7 mouse cellular contexts compared by ENCODE assay signal in the genomic region with DNA sequence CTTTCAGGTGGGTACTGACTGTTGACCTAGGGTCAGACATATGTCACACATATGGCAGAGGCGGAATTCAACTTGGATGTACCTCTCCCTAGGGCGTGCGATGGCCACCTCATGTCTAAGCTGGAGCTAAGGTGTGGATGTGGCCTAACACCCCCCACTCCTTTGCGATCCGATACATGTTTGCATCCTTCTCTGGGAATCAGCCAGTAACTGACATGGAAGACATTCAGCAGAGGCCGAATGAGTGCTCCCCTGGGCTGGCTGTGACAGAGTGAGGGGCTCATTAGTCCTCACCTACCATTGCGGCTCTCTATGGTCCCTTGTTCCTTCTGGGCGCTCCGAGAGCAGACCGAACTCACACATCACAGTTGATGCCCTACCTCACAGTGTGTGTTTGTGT. TPM values are rescaled to one million over a fixed set of nuclear protein-coding genes. Genes with fewer than 3 reads are reported as not detected.
DNase-seq lines count a peak whose midpoint lies in the region; ATAC-seq and TF ChIP-seq lines count a peak whose summit lies in the region.

No protein-coding gene starts in this region.

- H3K27me3 ChIP-seq in lung, postnatal 0 days (replicated peaks; ENCODE audit: insufficient read depth, low read length), result no peaks in the 10 kb centered on the region
- peaks cover 4% of the 10 kb centered on the region; the same call in 1 of the 2 replicates for H3K27me3 ChIP-seq in forebrain, embryonic 12.5 days
- H3K27me3 ChIP-seq in intestine, postnatal 0 days (replicated peaks; ENCODE audit: control insufficient read depth, insufficient read depth, low read length), result no peaks in the 10 kb centered on the region
- no peaks in the 10 kb centered on the region for H3K27me3 ChIP-seq in neural tube, embryonic 15.5 days (replicated peaks)

- no peaks in the 10 kb centered on the region for H3K9me3 ChIP-seq in lung, postnatal 0 days (ENCODE audit: low read length)
- H3K9me3 ChIP-seq in forebrain, embryonic 12.5 days, result no peaks in the 10 kb centered on the region
- H3K9me3 ChIP-seq in intestine, postnatal 0 days (ENCODE audit: control insufficient read depth), result no peaks in the 10 kb centered on the region
- H3K9me3 ChIP-seq in neural tube, embryonic 15.5 days (replicated peaks), result no peaks in the 10 kb centered on the region

- H3K9ac ChIP-seq in lung, postnatal 0 days (replicated peaks; ENCODE audit: low read depth), result peak overlapping the region; percentile 51; the same call in 1 of the 2 replicates
- H3K9ac ChIP-seq in forebrain, embryonic 12.5 days, result peak overlapping the region; percentile 76
- H3K9ac ChIP-seq in intestine, postnatal 0 days (ENCODE audit: low read depth, low read length), result peak overlapping the region; percentile 66; the same call in 1 of the 2 replicates
- H3K9ac ChIP-seq in neural tube, embryonic 15.5 days (replicated peaks), result peak overlapping the region; percentile 66

- TF ChIP-seq CTCF in lung, postnatal 0 days (IDR thresholded peaks at IDR 0.05), result no peak
- TF ChIP-seq CTCF in intestine, postnatal 0 days (IDR thresholded peaks at IDR 0.05; ENCODE audit: low read depth), result no peak

- no peak for TF ChIP-seq EP300 in lung, postnatal 0 days (IDR thresholded peaks at IDR 0.05)

- no peak for DNase-seq in lung, postnatal 0 days (ENCODE audit: low spot score)
- DNase-seq in lung, postnatal 36 days, result no peak
- no peak for DNase-seq in cerebellum, adult 9-10 months
- DNase-seq in spleen, adult 18-20 months, result no peak

- 83% methylated on average over 10 of the region's 10 CpGs for WGBS in lung, postnatal 0 days
- 82% methylated on average over 10 of the region's 10 CpGs for WGBS in forebrain, embryonic 12.5 days
- 83% methylated on average over 10 of the region's 10 CpGs for WGBS in intestine, postnatal 0 days
- 85% methylated on average over 10 of the region's 10 CpGs for WGBS in neural tube, embryonic 15.5 days

- H3K4me2 ChIP-seq in lung, postnatal 0 days (replicated peaks; ENCODE audit: low read depth, low read length), result peak overlapping the region; percentile 77; the same call in 1 of the 2 replicates
- peak overlapping the region; percentile 82 for H3K4me2 ChIP-seq in forebrain, embryonic 12.5 days
- H3K4me2 ChIP-seq in intestine, postnatal 0 days (replicated peaks; ENCODE audit: low read depth), result peak overlapping the region; percentile 87
- peak overlapping the region; percentile 80 for H3K4me2 ChIP-seq in neural tube, embryonic 15.5 days

- ATAC-seq in lung, postnatal 0 days, result no peak
- no peak; the same call in none of the 2 replicates for ATAC-seq in forebrain, embryonic 12.5 days (ENCODE audit: low FRiP score)
- no peak for ATAC-seq in intestine, postnatal 0 days
- ATAC-seq in neural tube, embryonic 15.5 days (ENCODE audit: low FRiP score), result no peak

- peak overlapping the region; percentile 87 for H3K27ac ChIP-seq in lung, postnatal 0 days (ENCODE audit: low read length)
- peak overlapping the region; percentile 76; the same call in 1 of the 2 replicates for H3K27ac ChIP-seq in forebrain, embryonic 12.5 days
- no peak overlapping the region for H3K27ac ChIP-seq in intestine, postnatal 0 days (ENCODE audit: low read depth, low read length)
- H3K27ac ChIP-seq in neural tube, embryonic 15.5 days (replicated peaks), result peak overlapping the region; percentile 88

- H3K36me3 ChIP-seq in lung, postnatal 0 days (ENCODE audit: insufficient read depth, low read length), result no peaks in the 10 kb centered on the region
- H3K36me3 ChIP-seq in forebrain, embryonic 12.5 days (replicated peaks), result 0 out of 2 replicates have a peak, but pooled peaks cover under 1% of the 10 kb centered on the region
- no peaks in the 10 kb centered on the region for H3K36me3 ChIP-seq in intestine, postnatal 0 days (ENCODE audit: control insufficient read depth, insufficient read depth)
- H3K36me3 ChIP-seq in neural tube, embryonic 15.5 days, result peaks cover 9% of the 10 kb centered on the region; the same call in 1 of the 2 replicates

- H3K4me3 ChIP-seq in lung, postnatal 0 days (ENCODE audit: low read depth, low read length), result peak overlapping the region; percentile 53; the same call in 1 of the 2 replicates
- peak overlapping the region; percentile 73 for H3K4me3 ChIP-seq in forebrain, embryonic 12.5 days (replicated peaks)
- H3K4me3 ChIP-seq in intestine, postnatal 0 days (ENCODE audit: low read depth, low read length), result no peak overlapping the region
- peak overlapping the region; percentile 71 for H3K4me3 ChIP-seq in neural tube, embryonic 15.5 days (replicated peaks)

- H3K4me1 ChIP-seq in lung, postnatal 0 days (ENCODE audit: insufficient read depth, low read depth, low read length), result peaks cover 9% of the 10 kb centered on the region
- peaks cover 24% of the 10 kb centered on the region for H3K4me1 ChIP-seq in forebrain, embryonic 12.5 days
- H3K4me1 ChIP-seq in intestine, postnatal 0 days (replicated peaks; ENCODE audit: control insufficient read depth, insufficient read depth, low read length), result 0 out of 2 replicates have a peak, but pooled peaks cover 2% of the 10 kb centered on the region
- H3K4me1 ChIP-seq in neural tube, embryonic 15.5 days, result peaks cover 30% of the 10 kb centered on the region

RNA-seq across cellular contexts. Expression of a gene that starts 0.8 kb away (rescaled TPM):
- polyA plus RNA-seq in lung, postnatal 0 days (2015; fragmentation: Nextera tagmentation; extraction: Ambion mirVana), result 32.6 and 34.4 TPM in 2 replicates
- 22.6 and 24.3 TPM in 2 replicates for polyA plus RNA-seq in forebrain, embryonic 12.5 days (2016; fragmentation: Nextera tagmentation; extraction: Ambion mirVana)
- polyA plus RNA-seq in intestine, postnatal 0 days (2015; fragmentation: Nextera tagmentation; extraction: Ambion mirVana), result 12.6 and 15.0 TPM in 2 replicates
- polyA plus RNA-seq in neural tube, embryonic 15.5 days (2015; fragmentation: Nextera tagmentation; extraction: Ambion mirVana), result 35.5 and 43.2 TPM in 2 replicates

RNA-seq across cellular contexts. Expression of a gene that starts 11.1 kb away (rescaled TPM):
- polyA plus RNA-seq in lung, postnatal 0 days (2015; fragmentation: Nextera tagmentation; extraction: Ambion mirVana), result 23.9 and 24.2 TPM in 2 replicates
- 1.7 and 2.7 TPM in 2 replicates for polyA plus RNA-seq in forebrain, embryonic 12.5 days (2016; fragmentation: Nextera tagmentation; extraction: Ambion mirVana)
- 5.1 and 7.3 TPM in 2 replicates for polyA plus RNA-seq in intestine, postnatal 0 days (2015; fragmentation: Nextera tagmentation; extraction: Ambion mirVana)
- 3.6 and 6.7 TPM in 2 replicates for polyA plus RNA-seq in neural tube, embryonic 15.5 days (2015; fragmentation: Nextera tagmentation; extraction: Ambion mirVana)

RNA-seq across cellular contexts. Expression of a gene that starts 17.2 kb away (rescaled TPM):
- polyA plus RNA-seq in lung, postnatal 0 days (2015; fragmentation: Nextera tagmentation; extraction: Ambion mirVana), result 181 and 186 TPM in 2 replicates
- polyA plus RNA-seq in forebrain, embryonic 12.5 days (2016; fragmentation: Nextera tagmentation; extraction: Ambion mirVana), result 294 and 301 TPM in 2 replicates
- polyA plus RNA-seq in intestine, postnatal 0 days (2015; fragmentation: Nextera tagmentation; extraction: Ambion mirVana), result 155 and 163 TPM in 2 replicates
- polyA plus RNA-seq in neural tube, embryonic 15.5 days (2015; fragmentation: Nextera tagmentation; extraction: Ambion mirVana), result 234 and 240 TPM in 2 replicates

RNA-seq across cellular contexts. Expression of a gene that starts 35.6 kb away (rescaled TPM):
- polyA plus RNA-seq in lung, postnatal 0 days (2015; fragmentation: Nextera tagmentation; extraction: Ambion mirVana), result 0.84 and 1.8 TPM in 2 replicates
- polyA plus RNA-seq in forebrain, embryonic 12.5 days (2016; fragmentation: Nextera tagmentation; extraction: Ambion mirVana), result 1.9 and 2.6 TPM in 2 replicates
- 0.50 and 0.55 TPM in 2 replicates for polyA plus RNA-seq in intestine, postnatal 0 days (2015; fragmentation: Nextera tagmentation; extraction: Ambion mirVana)
- polyA plus RNA-seq in neural tube, embryonic 15.5 days (2015; fragmentation: Nextera tagmentation; extraction: Ambion mirVana), result 2.7 TPM in 2 replicates

RNA-seq across cellular contexts. Expression of a gene that starts 46.9 kb away (rescaled TPM):
- polyA plus RNA-seq in lung, postnatal 0 days (2015; fragmentation: Nextera tagmentation; extraction: Ambion mirVana), result 4.7 and 6.5 TPM in 2 replicates
- 0.14 and 0.19 TPM in 2 replicates for polyA plus RNA-seq in forebrain, embryonic 12.5 days (2016; fragmentation: Nextera tagmentation; extraction: Ambion mirVana)
- polyA plus RNA-seq in intestine, postnatal 0 days (2015; fragmentation: Nextera tagmentation; extraction: Ambion mirVana), result not detected in 2 replicates
- 0.33 TPM in 1 of 2 replicates, not detected in the other for polyA plus RNA-seq in neural tube, embryonic 15.5 days (2015; fragmentation: Nextera tagmentation; extraction: Ambion mirVana)
